Mouse (Mus musculus) heart, postnatal 0 days (tissue): ENCODE results near the gene Wdr38. TPM values are rescaled to one million over a fixed set of nuclear protein-coding genes. Genes with fewer than 3 reads are reported as not detected.

Experiments used
- ATAC-seq: fragments of 200-750 bp; cut with Nextera tagmentation; 2 replicates; pipeline ENCODE4 v1.8.0; 2017; ENCODE audit warnings: low read depth, moderate number of reproducible peaks, moderate library complexity; ENCODE audit not compliant: insufficient read depth
- DNase-seq: peaks from one replicate; pipeline ENCODE4 v3.0.0-alpha.2; 2016; ENCODE audit warnings: low spot score
- H3K27ac ChIP-seq: fragments of 300-500 bp; sonication (generic); 2 replicates; pipeline ENCODE4 v1.5.1; 2014; ENCODE audit warnings: low read depth, mild to moderate bottlenecking
- H3K27me3 ChIP-seq: fragments of 300-500 bp; sonication (generic); 2 replicates; pipeline ENCODE4 v1.6.1; 2014; ENCODE audit warnings: low read length, mixed read lengths; ENCODE audit not compliant: control insufficient read depth, insufficient read depth
- H3K36me3 ChIP-seq: fragments of 300-500 bp; sonication (generic); replicated peaks from 2 replicates; pipeline ENCODE4 v1.6.1; 2014; ENCODE audit warnings: low read length, mixed read lengths; ENCODE audit not compliant: control insufficient read depth, insufficient read depth
- H3K4me1 ChIP-seq: fragments of 300-500 bp; sonication (generic); 2 replicates; pipeline ENCODE4 v1.6.1; 2014; ENCODE audit warnings: antibody characterized with exemption; ENCODE audit not compliant: control insufficient read depth, insufficient read depth
- H3K4me2 ChIP-seq: fragments of 300-500 bp; sonication (generic); 2 replicates; pipeline ENCODE4 v1.6.1; 2014; ENCODE audit warnings: low read depth, mild to moderate bottlenecking, low read length, moderate library complexity
- H3K4me3 ChIP-seq: fragments of 300-500 bp; sonication (generic); 2 replicates; pipeline ENCODE4 v1.5.1; 2014; ENCODE audit warnings: low read depth, low read length
- H3K9ac ChIP-seq: fragments of 300-500 bp; sonication (generic); replicated peaks from 2 replicates; pipeline ENCODE4 v1.6.1; 2014; ENCODE audit warnings: low read depth, low read length, mixed read lengths
- H3K9me3 ChIP-seq: fragments of 300-500 bp; sonication (generic); replicated peaks from 2 replicates; pipeline ENCODE4 v1.6.1; 2016; ENCODE audit warnings: low read length; ENCODE audit not compliant: control insufficient read depth
- CTCF ChIP-seq: IDR thresholded peaks from 2 replicates; pipeline ENCODE4 v1.5.1; 2016; ENCODE audit warnings: antibody characterized with exemption, control low read depth, low read depth
- EP300 ChIP-seq: IDR thresholded peaks from 2 replicates; pipeline ENCODE4 v1.6.1; 2016; ENCODE audit warnings: antibody characterized with exemption, low read depth
- WGBS: fragments of 180-500 bp; shearing (Covaris S2); extraction: QIAGEN DNeasy Blood & Tissue Kit; methylation state at CpG from one replicate; pipeline ENCODE4 v1.1.7; 2014; 5-methylcytosine and 5-hydroxymethylcytosine counted together
- polyA plus RNA-seq: library from polyadenylated mRNA; unstranded; fragments of >200 nt; fragmentation: Nextera tagmentation; extraction: Ambion mirVana; gene quantifications from 2 replicates; pipeline ENCODE4 v1.2.1, GENCODE M21; 2015
- total RNA-seq: library from RNA; depleted of rRNA; stranded (reverse); fragments of >200 nt; gene quantifications from 2 replicates; pipeline ENCODE4 v1.2.3, GENCODE M21; 2014; ENCODE audit warnings: low replicate concordance; rRNA removed

Wdr38 gene
- total and polyA plus RNA-seq, 2 experiments from 2014 or later: 0.83 TPM; not detected in 1

DNA sequence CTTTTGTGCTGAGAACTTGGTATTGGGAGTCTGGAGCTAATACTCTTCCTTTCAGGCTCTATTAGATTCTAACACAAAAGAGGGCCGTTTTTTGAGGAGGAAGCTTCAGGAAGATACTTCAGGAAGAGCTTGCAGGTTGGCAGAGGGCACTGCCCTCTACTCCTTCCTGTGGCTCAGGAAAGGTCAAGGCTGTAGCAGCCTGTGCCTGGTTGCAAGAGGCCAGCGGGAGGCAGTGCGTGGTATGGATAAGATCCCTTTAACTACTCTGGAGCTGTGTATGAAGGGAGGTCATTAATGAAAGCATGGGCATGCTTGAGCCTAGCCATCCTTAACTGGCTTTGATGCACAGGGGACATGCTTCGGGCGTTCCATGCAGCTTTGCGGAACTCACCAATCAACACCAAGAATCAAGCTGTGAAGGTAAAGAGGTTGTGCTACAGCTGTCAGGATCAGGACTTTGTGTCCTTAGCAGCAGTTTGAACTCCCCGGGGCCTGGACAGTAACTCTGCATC lies 15.5 kb downstream of the Wdr38 start:
- Histone ChIP-seq H3K9ac (no peak overlapping the region), H3K4me1 (peaks cover 23% of the 10 kb centered on the region; the same call in 1 of the 2 replicates), H3K4me2 (no peak overlapping the region), H3K36me3 (peaks cover 51% of the 10 kb centered on the region), H3K27ac (no peak overlapping the region), H3K27me3 (no peaks in the 10 kb centered on the region), H3K4me3 (no peak overlapping the region), H3K9me3 (no peaks in the 10 kb centered on the region)
- TF ChIP-seq CTCF (no peak), EP300 (no peak)
- whole genome bisulfite sequencing: 73% methylated on average over 7 of the region's 7 CpGs
- ATAC-seq (no peak), DNase-seq (no peak)

DNA sequence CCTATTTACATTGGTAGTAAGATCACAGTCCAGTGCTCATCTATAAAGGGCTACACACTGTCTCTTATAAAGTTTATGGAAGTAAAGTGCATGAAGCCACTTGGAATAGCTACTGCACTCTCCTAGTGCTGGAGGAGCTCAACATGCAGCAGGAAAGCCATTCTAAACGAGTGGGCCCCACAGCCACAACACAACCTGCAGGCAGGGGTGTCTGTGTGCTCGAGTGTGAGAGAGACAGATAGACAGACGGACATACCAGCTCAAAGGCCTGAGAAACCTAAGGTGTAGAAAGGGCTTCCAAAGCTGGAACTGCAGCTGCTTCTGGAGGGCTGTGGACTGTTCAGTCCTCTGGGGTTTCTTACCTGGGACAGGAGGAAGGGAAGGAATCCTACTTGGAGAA lies 19.3 kb downstream of the Wdr38 start:
- Histone ChIP-seq H3K4me3 (no peak overlapping the region), H3K27ac (no peak overlapping the region), H3K4me2 (no peak overlapping the region), H3K4me1 (0 out of 2 replicates have a peak, but pooled peaks cover 1% of the 10 kb centered on the region), H3K9ac (no peak overlapping the region), H3K27me3 (no peaks in the 10 kb centered on the region), H3K9me3 (no peaks in the 10 kb centered on the region), H3K36me3 (peaks cover 84% of the 10 kb centered on the region)
- TF ChIP-seq CTCF (no peak), EP300 (no peak)
- DNase-seq (no peak), ATAC-seq (no peak)
- WGBS: 75% methylated on average over 3 of the region's 3 CpGs

DNA sequence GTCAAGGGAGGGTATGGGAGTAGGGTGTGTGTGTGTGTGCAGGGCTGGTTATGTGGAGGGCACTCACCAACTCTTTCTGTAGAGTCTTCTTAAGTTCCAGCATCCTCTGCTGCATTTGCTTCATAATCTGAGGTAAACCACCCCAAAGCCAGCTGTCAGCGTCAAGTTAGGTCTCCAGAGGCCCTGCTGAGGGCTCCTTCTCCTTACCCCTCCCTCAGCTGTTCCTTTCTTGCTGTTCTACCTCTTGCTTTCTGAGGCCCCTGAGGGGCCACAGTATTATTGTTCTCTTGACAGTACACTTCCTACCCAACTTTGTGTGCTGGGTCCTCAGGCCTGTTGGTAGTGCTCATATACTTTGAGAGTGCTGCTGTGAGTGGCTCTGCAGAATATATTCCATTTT lies 22.7 kb downstream of the Wdr38 start:
- Histone ChIP-seq H3K4me3 (no peak overlapping the region), H3K4me1 (no peaks in the 10 kb centered on the region), H3K4me2 (no peak overlapping the region), H3K9ac (no peak overlapping the region), H3K27me3 (no peaks in the 10 kb centered on the region), H3K27ac (no peak overlapping the region), H3K9me3 (no peaks in the 10 kb centered on the region), H3K36me3 (peaks cover 91% of the 10 kb centered on the region)
- ATAC-seq (no peak), DNase-seq (no peak)
- 71% methylated on average over 1 of the region's 1 CpGs for WGBS
- TF ChIP-seq CTCF (no peak), EP300 (no peak)

DNA sequence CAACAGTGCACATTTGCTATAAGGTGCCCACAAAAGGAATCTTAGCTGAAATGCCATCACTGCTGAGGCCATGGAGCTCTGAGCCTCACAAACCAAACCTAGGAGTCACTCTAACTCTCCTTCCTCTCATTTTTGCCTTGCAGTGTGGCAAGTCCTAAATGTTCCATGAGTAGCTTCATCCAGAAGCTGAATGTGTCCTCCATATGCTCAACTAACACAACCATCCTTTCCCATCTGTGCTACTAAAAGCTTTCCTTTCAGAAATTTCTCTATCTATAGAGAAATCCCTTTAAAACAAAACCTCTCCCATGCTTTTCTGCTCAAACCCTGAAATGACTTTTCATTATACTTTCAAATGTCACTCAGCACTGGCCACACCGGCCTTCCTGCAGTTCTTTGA lies 34.3 kb downstream of the Wdr38 start:
- Histone ChIP-seq H3K36me3 (peaks cover 82% of the 10 kb centered on the region), H3K4me3 (no peak overlapping the region), H3K9ac (no peak overlapping the region), H3K27ac (no peak overlapping the region), H3K27me3 (no peaks in the 10 kb centered on the region), H3K4me1 (no peaks in the 10 kb centered on the region), H3K9me3 (no peaks in the 10 kb centered on the region), H3K4me2 (no peak overlapping the region)
- TF ChIP-seq EP300 (no peak), CTCF (no peak)
- DNase-seq: no peak
- no peak for ATAC-seq
- 95% methylated on average over 1 of the region's 1 CpGs for WGBS

DNA sequence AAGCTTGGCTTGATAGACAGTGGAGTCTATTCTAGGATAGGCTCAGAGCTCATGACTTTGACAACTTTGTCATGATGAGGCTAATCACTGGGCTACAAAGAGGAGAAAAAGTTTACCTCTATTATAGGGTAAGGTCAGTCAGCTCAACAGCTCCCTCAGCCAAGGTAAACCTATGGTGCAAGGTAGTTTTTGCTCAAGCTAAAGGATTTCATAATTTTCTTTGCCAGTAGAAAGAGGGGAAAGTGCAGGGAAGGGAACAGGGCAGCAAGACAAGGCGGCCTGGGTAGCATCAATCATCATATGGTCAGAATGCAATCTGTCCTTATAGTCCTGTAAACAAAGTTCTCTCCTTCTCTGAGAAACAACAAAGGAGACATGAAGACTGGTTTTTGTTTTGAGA lies 42.9 kb downstream of the Wdr38 start:
- TF ChIP-seq EP300 (no peak), CTCF (no peak)
- H3K4me2 ChIP-seq: no peak overlapping the region
- no peak overlapping the region for H3K9ac ChIP-seq
- no peak overlapping the region for H3K4me3 ChIP-seq
- 96% methylated on average over 1 of the region's 1 CpGs for WGBS
- ATAC-seq (no peak), DNase-seq (no peak)
- H3K27ac ChIP-seq: no peak overlapping the region
- H3K36me3 ChIP-seq: peaks cover 67% of the 10 kb centered on the region
- H3K27me3 ChIP-seq: no peaks in the 10 kb centered on the region
- H3K9me3 ChIP-seq: no peaks in the 10 kb centered on the region
- no peaks in the 10 kb centered on the region for H3K4me1 ChIP-seq

DNA sequence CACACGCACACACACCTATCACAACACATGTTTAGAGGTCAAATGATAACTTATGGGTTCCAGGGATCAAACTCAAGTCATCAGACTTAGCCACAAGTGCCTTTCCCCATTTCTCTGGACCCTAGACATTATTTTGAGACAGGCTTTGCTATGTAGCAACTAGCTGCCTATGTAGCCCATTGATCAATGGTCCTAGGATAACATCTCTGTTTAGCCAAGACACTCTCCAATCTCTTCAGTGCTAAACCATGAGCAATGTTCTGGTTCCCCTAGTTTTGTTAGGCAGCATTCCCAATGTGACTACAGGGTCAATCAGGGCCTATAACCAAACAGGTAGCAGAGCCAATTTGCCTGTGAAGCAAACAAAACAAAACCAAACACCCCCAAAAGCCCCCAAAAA lies 51.2 kb downstream of the Wdr38 start:
- Histone ChIP-seq H3K4me2 (no peak overlapping the region), H3K27me3 (no peaks in the 10 kb centered on the region), H3K4me3 (no peak overlapping the region), H3K27ac (no peak overlapping the region), H3K9me3 (no peaks in the 10 kb centered on the region), H3K4me1 (no peaks in the 10 kb centered on the region), H3K36me3 (peaks cover 73% of the 10 kb centered on the region), H3K9ac (no peak overlapping the region)
- DNase-seq (no peak), ATAC-seq (no peak)
- TF ChIP-seq EP300: no peak
- TF ChIP-seq CTCF: no peak
- 96% methylated on average over 1 of the region's 1 CpGs for WGBS

Other genes with a start within 250 kb of the Wdr38 start
- gene Nr6a1, start 69.8 kb upstream of the Wdr38 start, total RNA-seq: 0.99 and 8.7 TPM in 2 replicates
- gene Nr6a1, start 69.8 kb upstream of the Wdr38 start, polyA plus RNA-seq: 0.21 and 0.31 TPM in 2 replicates
- gene Olfml2a, start 65.5 kb upstream of the Wdr38 start, total RNA-seq: 12.7 and 19.5 TPM in 2 replicates
- gene Olfml2a, start 65.5 kb upstream of the Wdr38 start, polyA plus RNA-seq: 3.3 and 3.4 TPM in 2 replicates
- gene Arpc5l, start 7.9 kb downstream of the Wdr38 start, total RNA-seq: 13.4 and 36.2 TPM in 2 replicates
- gene Arpc5l, start 7.9 kb downstream of the Wdr38 start, polyA plus RNA-seq: 83.0 and 87.2 TPM in 2 replicates
- 54.2 and 56.4 TPM in 2 replicates for gene Rpl35, start 8.1 kb downstream of the Wdr38 start, total RNA-seq
- gene Rpl35, start 8.1 kb downstream of the Wdr38 start, polyA plus RNA-seq: 539 and 573 TPM in 2 replicates
- 7.7 and 12.4 TPM in 2 replicates for gene Golga1, start 68.1 kb downstream of the Wdr38 start, total RNA-seq
- 19.2 and 21.2 TPM in 2 replicates for gene Golga1, start 68.1 kb downstream of the Wdr38 start, polyA plus RNA-seq
- gene Scai, start 193.3 kb downstream of the Wdr38 start, total RNA-seq: 8.3 and 19.1 TPM in 2 replicates
- 2.5 and 2.7 TPM in 2 replicates for gene Scai, start 193.3 kb downstream of the Wdr38 start, polyA plus RNA-seq
- 35.0 and 54.1 TPM in 2 replicates for gene Ppp6c, start 229.0 kb downstream of the Wdr38 start, total RNA-seq
- gene Ppp6c, start 229.0 kb downstream of the Wdr38 start, polyA plus RNA-seq: 50.0 and 52.1 TPM in 2 replicates